Mouse (Mus musculus) liver, embryonic 11.5 days (tissue): ENCODE measurements around the gene Trp53tg5. TPM values are rescaled to one million over a fixed set of nuclear protein-coding genes. Genes with fewer than 3 reads are reported as not detected.
A peak's percentile ranks its signal among the peaks of the same experiment; 100 is the strongest.

Experiments
- ATAC-seq: fragments of 200-750 bp; cut with Nextera tagmentation; replicated peaks from 2 replicates; pipeline ENCODE4 v1.8.0; 2017; ENCODE audit warnings: moderate number of reproducible peaks, mild to moderate bottlenecking, moderate TSS enrichment, moderate library complexity; ENCODE audit not compliant: low FRiP score
- DNase-seq: peaks from one replicate; pipeline ENCODE4 v3.0.0-alpha.2; 2017; ENCODE audit warnings: low spot score
- H3K27ac ChIP-seq: fragments of 300-500 bp; sonication (generic); 2 replicates; pipeline ENCODE4 v1.5.1; 2014; ENCODE audit warnings: mild to moderate bottlenecking, low read depth, low read length, control low read depth
- H3K27me3 ChIP-seq: fragments of 300-500 bp; sonication (generic); replicated peaks from 2 replicates; pipeline ENCODE4 v1.6.1; 2014; ENCODE audit warnings: low read length, mixed read lengths; ENCODE audit not compliant: control insufficient read depth, insufficient read depth
- H3K36me3 ChIP-seq: fragments of 300-500 bp; sonication (generic); 2 replicates; pipeline ENCODE4 v1.6.1; 2014; ENCODE audit warnings: mild to moderate bottlenecking, low read length, moderate library complexity, mixed read lengths; ENCODE audit not compliant: control insufficient read depth, insufficient read depth
- H3K4me1 ChIP-seq: fragments of 300-500 bp; sonication (generic); replicated peaks from 2 replicates; pipeline ENCODE4 v1.6.1; 2014; ENCODE audit warnings: low read length, mixed read lengths; ENCODE audit not compliant: control insufficient read depth, insufficient read depth
- H3K4me2 ChIP-seq: fragments of 300-500 bp; sonication (generic); 2 replicates; pipeline ENCODE4 v1.6.1; 2014; ENCODE audit warnings: mild to moderate bottlenecking, control low read depth, moderate library complexity
- H3K4me3 ChIP-seq: fragments of 300-500 bp; sonication (generic); 2 replicates; pipeline ENCODE4 v1.5.1; 2014; ENCODE audit warnings: low read depth, low read length, control low read depth
- H3K9ac ChIP-seq: fragments of 300-500 bp; sonication (generic); 2 replicates; pipeline ENCODE4 v1.6.1; 2014; ENCODE audit warnings: low read depth, low read length, control low read depth
- H3K9me3 ChIP-seq: fragments of 300-500 bp; sonication (generic); 2 replicates; pipeline ENCODE4 v1.6.1; 2016; ENCODE audit warnings: low read length, inconsistent platforms, mixed read lengths; ENCODE audit not compliant: control insufficient read depth
- WGBS: fragments of 180-500 bp; shearing (Covaris S2); extraction: QIAGEN DNeasy Blood & Tissue Kit; methylation state at CpG from one replicate; pipeline ENCODE4 v1.1.7; 2014; 5-methylcytosine and 5-hydroxymethylcytosine counted together
- polyA plus RNA-seq: library from polyadenylated mRNA; unstranded; fragments of >200 nt; fragmentation: Nextera tagmentation; extraction: Ambion mirVana; gene quantifications from 2 replicates; pipeline ENCODE4 v1.2.1, GENCODE M21; 2014

Gene Trp53tg5
- polyA plus RNA-seq, 1 experiment from 2014 or later, result not detected

DNA sequence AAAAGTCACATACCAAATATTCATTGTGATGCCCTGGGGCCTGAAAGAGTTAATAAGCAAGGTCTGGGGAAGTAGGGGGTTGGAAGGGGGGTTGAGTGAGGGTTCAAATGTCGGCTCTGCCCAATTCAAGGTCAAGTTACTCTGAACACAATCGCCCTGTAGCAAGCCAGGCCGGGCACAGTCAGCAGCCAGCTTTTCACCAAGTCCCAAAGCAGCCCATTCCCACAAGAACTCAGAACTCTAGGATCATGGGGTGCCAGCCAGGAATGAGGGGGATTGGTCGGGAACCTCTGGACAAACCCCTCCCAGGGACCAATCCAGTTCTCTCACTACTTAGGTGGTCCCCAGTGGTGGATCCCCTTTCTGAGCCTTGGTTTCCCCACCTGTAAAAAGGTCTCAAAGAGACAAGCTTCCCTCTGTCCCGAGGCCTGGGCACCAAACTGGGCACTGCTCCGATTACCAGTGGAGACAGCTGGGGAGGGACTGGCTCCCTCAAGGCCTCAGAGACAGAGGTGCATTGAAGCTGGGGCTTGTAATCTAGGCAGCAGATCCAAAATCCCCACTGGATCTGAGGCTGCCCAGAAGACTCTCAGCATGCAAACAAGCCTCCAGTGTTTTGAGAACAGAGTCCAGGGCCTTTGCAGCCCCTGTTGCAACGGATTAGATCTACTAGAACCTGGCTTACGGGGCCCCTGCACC lies 37.2 kb downstream of the Trp53tg5 start:
- peaks cover 35% of the 10 kb centered on the region for H3K4me1 ChIP-seq
- H3K4me2 ChIP-seq, result peak overlapping the region; percentile 32
- H3K9me3 ChIP-seq, result no peaks in the 10 kb centered on the region
- no peak for ATAC-seq
- H3K4me3 ChIP-seq, result no peak overlapping the region
- peak overlapping the region; percentile 41 for H3K27ac ChIP-seq
- no peak overlapping the region for H3K9ac ChIP-seq
- WGBS, result 26% methylated on average over 8 of the region's 8 CpGs
- H3K27me3 ChIP-seq, result peaks cover 25% of the 10 kb centered on the region
- no peak for DNase-seq
- no peaks in the 10 kb centered on the region for H3K36me3 ChIP-seq

DNA sequence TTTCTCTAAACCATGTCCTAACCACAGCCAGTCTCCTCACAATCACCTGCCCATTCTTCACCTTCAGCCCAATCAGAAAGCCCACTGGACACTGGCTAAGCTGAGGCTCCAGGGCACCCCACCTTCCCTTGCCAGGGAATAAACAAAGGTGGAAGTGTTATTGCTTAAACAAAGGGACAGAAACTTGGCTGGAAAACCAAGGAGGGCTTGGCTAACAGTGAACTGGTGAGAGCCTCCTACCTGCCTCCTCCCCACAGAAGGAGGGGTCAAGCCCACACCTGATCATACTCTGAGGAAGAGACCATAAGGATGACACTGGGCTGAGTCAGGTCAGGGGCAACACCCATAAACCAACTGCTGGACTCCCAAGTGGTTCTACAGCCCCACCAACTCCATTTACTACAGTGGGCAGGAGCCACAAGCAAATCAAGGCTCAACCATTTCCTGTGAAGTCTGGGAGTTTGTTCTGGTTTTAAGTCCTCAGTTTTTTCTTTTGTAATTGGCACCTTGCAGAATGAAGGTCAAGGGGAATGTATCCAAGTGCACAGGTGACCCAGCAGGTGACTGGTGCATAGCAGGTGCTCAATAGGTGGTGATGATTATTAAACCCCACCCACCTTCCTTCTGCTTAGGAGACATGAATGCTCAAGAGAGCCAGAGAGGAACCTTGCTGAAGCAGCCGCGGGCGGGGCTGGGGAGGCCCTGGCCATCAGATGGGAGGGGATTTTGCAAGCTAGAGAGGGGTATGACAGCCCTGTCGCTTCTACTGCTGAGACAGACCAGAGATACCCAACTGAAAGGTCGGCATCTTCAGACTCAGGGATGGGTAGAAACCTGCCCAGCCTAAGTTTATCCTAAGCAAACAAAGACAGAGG lies 38.1 kb downstream of the Trp53tg5 start:
- H3K36me3 ChIP-seq, result no peaks in the 10 kb centered on the region
- H3K4me2 ChIP-seq, result peak overlapping the region; percentile 14; the same call in 1 of the 2 replicates
- WGBS, result 23% methylated on average over 5 of the region's 5 CpGs
- H3K9ac ChIP-seq, result no peak overlapping the region
- DNase-seq (no peak), ATAC-seq (no peak)
- H3K27ac ChIP-seq, result no peak overlapping the region; the same call in 1 of the 2 replicates
- peaks cover 23% of the 10 kb centered on the region for H3K27me3 ChIP-seq
- no peaks in the 10 kb centered on the region for H3K9me3 ChIP-seq
- peaks cover 43% of the 10 kb centered on the region for H3K4me1 ChIP-seq
- no peak overlapping the region for H3K4me3 ChIP-seq

DNA sequence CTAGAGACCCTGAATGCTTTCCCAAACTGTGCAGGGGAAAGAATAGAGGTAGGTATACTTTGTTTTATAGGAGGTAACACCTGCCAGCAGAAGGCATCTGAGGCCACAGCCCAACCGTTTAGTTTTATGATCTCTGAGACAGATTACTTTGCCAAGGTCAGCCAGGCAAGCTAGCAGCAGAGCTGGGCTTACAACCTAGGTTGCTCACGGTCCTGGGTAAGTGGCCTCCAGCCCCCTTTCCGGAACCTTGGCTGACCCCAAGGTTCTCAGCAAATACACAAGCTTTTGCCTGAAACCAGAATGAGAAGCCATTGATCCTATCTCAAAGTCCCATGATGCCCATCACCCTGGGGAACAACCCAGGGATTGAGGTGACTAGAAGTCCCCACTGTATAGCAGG lies 38.8 kb downstream of the Trp53tg5 start:
- peaks cover 30% of the 10 kb centered on the region for H3K27me3 ChIP-seq
- peak overlapping the region; percentile 14; the same call in 1 of the 2 replicates for H3K4me2 ChIP-seq
- no peaks in the 10 kb centered on the region for H3K9me3 ChIP-seq
- H3K9ac ChIP-seq, result no peak overlapping the region
- no peaks in the 10 kb centered on the region for H3K36me3 ChIP-seq
- no peak for ATAC-seq
- WGBS, result 67% methylated on average over 3 of the region's 3 CpGs
- no peak for DNase-seq
- no peak overlapping the region; the same call in 1 of the 2 replicates for H3K27ac ChIP-seq
- no peak overlapping the region for H3K4me3 ChIP-seq
- H3K4me1 ChIP-seq, result peaks cover 46% of the 10 kb centered on the region

DNA sequence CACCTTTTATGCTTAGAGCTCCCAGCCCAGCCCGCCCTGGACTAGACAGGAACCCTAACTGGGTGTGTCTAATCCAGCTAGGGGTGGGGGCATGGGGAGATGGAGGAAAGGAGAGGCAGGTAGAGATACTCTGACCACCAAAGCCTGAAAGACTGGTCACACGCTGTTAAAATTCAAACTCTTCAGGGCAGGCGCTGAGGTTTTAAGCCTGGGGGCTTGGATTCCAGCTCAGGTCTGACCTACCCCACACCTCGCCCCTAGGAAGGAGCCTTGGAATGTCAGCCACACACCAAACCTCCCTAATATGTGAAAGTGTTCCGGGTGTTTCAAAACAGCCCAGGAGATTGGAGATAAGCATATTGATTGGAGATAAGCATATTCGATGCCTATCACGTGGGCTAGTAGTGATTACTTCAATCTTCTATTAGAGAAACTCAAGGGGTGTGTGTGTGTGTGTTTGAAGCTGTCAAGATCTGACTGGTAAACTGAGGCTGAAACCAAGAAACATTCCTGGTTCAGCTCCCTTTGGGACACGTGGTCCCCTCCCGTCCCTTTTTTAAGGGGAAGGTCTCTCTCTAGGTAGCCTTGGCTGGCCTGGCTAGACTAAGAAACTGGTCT lies 40.1 kb downstream of the Trp53tg5 start:
- Histone ChIP-seq H3K36me3 (no peaks in the 10 kb centered on the region), H3K4me1 (peaks cover 41% of the 10 kb centered on the region), H3K27me3 (peaks cover 41% of the 10 kb centered on the region), H3K4me2 (peak overlapping the region; percentile 16; the same call in 1 of the 2 replicates), H3K9me3 (no peaks in the 10 kb centered on the region), H3K9ac (no peak overlapping the region), H3K4me3 (no peak overlapping the region), H3K27ac (peak overlapping the region; percentile 8; the same call in 1 of the 2 replicates)
- no peak for DNase-seq
- ATAC-seq, result no peak
- whole genome bisulfite sequencing, result 62% methylated on average over 9 of the region's 9 CpGs

DNA sequence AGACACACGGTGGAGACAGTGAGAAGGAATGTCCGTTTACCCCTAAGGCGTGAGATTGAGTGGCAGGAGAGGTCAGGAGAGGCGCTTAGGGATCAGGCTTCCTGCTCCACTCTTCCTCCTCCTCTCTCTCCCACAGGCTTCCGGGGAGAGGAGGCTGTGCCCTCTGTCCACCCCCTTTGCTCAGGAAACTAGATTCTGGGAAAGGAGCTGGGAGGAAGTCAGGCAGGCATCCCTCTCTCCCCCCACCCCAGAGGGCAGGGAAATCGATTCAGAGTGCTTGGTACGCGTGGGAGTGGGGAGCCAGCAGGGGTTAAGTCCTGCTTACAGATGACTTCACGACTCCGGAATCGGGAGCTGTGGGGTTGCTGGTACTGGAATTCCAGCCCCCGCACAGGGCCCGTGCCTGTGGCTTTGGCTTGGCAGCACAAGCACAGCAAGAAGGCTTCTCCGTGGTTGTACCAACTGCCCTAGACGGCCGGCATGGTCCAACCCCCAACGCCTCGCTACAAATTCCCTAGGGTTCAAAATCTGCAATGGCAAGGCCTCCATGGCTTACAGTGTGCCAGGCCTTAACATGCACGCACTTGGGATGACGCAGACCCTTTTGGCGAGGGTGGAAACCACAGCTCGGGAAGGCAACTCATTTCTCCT lies 40.9 kb downstream of the Trp53tg5 start:
- Histone ChIP-seq H3K36me3 (peaks cover 4% of the 10 kb centered on the region; the same call in 1 of the 2 replicates), H3K9ac (no peak overlapping the region), H3K4me1 (peaks cover 41% of the 10 kb centered on the region), H3K27ac (peak overlapping the region; percentile 8), H3K4me3 (no peak overlapping the region), H3K4me2 (peak overlapping the region; percentile 16), H3K9me3 (no peaks in the 10 kb centered on the region), H3K27me3 (peaks cover 45% of the 10 kb centered on the region)
- ATAC-seq (no peak), DNase-seq (no peak)
- WGBS, result 17% methylated on average over 22 of the region's 22 CpGs

DNA sequence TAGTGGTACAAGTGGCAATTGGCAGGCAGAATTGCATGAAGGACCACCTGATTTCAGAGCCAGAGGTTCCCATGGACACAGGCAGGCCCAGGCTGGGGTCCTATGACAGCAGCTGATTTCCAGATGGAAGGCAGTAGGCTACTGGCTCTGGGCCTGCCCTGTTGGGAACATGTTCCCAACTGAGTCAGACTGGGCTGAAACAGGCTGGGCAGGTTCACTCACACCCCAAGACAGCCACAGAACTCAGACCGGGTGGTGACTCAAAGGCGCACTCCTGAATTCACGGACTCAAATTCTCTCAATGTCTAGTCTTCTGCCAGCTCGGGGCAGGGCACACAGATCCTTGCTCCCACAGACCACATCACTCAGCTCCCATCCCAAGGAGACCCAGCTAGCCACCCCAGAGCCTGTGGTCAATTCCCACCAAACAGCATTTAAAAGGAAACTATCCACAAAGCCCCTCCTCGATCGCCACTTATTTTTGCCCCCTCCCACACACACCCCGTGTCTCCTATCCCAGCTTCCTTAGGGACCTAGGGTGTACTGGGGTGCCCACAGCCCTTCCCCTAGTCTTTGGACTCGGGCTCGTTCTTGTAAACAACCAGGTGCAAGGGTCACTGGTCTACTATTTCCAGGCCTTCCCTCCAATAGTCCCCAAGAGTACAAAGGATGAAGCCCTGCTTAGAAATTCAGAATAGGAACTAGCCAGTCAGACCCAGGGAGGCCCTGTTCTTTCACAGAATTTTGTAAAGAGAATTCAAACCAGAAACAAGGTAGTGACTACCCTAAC lies 41.7 kb downstream of the Trp53tg5 start:
- Histone ChIP-seq H3K36me3 (peaks cover 4% of the 10 kb centered on the region; the same call in 1 of the 2 replicates), H3K27ac (peak overlapping the region; percentile 8; the same call in 1 of the 2 replicates), H3K27me3 (peaks cover 45% of the 10 kb centered on the region), H3K9me3 (no peaks in the 10 kb centered on the region), H3K4me2 (peak overlapping the region; percentile 16), H3K4me3 (no peak overlapping the region), H3K9ac (no peak overlapping the region), H3K4me1 (peaks cover 41% of the 10 kb centered on the region)
- ATAC-seq, result no peak
- DNase-seq, result no peak
- 64% methylated on average over 9 of the region's 9 CpGs for WGBS

DNA sequence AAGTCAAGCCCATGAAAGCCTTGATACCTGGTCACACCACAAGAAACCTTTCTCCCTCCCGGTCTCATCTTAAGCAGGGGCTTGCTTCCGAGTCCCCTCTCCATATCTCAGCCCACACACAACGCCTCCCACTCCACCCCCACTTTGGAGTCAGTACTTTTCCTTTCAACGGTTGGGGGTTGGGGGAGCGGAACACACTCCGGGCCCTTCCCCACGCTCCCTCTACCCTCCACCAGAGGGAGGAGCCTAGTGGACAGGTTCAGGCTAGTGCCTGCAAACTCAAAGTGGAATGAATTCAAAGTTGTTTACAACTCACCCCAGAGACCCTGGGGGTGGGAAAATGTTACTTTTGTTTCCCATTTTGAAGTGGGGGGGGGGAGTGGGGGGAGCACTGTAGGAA lies 42.8 kb downstream of the Trp53tg5 start:
- Histone ChIP-seq H3K27ac (0 out of 2 replicates have a peak overlapping the region, but pooled peaks have one; percentile 28), H3K9me3 (no peaks in the 10 kb centered on the region), H3K4me2 (peak overlapping the region; percentile 31; the same call in 1 of the 2 replicates), H3K4me1 (peaks cover 38% of the 10 kb centered on the region), H3K27me3 (peaks cover 40% of the 10 kb centered on the region), H3K36me3 (peaks cover 4% of the 10 kb centered on the region; the same call in 1 of the 2 replicates), H3K9ac (no peak overlapping the region), H3K4me3 (no peak overlapping the region)
- 14% methylated on average over 7 of the region's 7 CpGs for WGBS
- ATAC-seq (no peak), DNase-seq (no peak)
